Mouse (Mus musculus) bone marrow macrophage, adult 2 months (primary cell): ENCODE measurements around the gene B3galt1. TPM values are rescaled to one million over a fixed set of nuclear protein-coding genes. Genes with fewer than 3 reads are reported as not detected.

Source experiments
- H3K27ac ChIP-seq: 2 replicates; pipeline ENCODE4 v1.5.1; 2012; ENCODE audit warnings: low read depth, low read length; ENCODE audit not compliant: insufficient read depth
- H3K4me1 ChIP-seq: 2 replicates; pipeline ENCODE4 v1.6.1; 2012; ENCODE audit warnings: low read length; ENCODE audit not compliant: control insufficient read depth, insufficient read depth
- H3K4me3 ChIP-seq: 2 replicates; pipeline ENCODE4 v1.5.1; 2012; ENCODE audit warnings: mild to moderate bottlenecking, low read length, moderate library complexity; ENCODE audit not compliant: insufficient read depth
- CTCF ChIP-seq: IDR thresholded peaks from 2 replicates; pipeline ENCODE4 v1.5.1; 2012; ENCODE audit warnings: low read depth, mild to moderate bottlenecking, low read length, moderate library complexity
- POLR2A ChIP-seq: IDR thresholded peaks from 2 replicates; pipeline ENCODE4 v1.6.1; 2012; ENCODE audit warnings: mild to moderate bottlenecking, low read depth, low read length, borderline replicate concordance
- polyA plus RNA-seq: library from polyadenylated mRNA; stranded (reverse); fragments of >200 nt; gene quantifications from 2 replicates; pipeline ENCODE4 v1.2.4, GENCODE M21; 2012; ENCODE audit not compliant: missing spikeins, insufficient read depth, insufficient read length

Gene B3galt1
- polyA plus RNA-seq, 1 experiment, result not detected

DNA sequence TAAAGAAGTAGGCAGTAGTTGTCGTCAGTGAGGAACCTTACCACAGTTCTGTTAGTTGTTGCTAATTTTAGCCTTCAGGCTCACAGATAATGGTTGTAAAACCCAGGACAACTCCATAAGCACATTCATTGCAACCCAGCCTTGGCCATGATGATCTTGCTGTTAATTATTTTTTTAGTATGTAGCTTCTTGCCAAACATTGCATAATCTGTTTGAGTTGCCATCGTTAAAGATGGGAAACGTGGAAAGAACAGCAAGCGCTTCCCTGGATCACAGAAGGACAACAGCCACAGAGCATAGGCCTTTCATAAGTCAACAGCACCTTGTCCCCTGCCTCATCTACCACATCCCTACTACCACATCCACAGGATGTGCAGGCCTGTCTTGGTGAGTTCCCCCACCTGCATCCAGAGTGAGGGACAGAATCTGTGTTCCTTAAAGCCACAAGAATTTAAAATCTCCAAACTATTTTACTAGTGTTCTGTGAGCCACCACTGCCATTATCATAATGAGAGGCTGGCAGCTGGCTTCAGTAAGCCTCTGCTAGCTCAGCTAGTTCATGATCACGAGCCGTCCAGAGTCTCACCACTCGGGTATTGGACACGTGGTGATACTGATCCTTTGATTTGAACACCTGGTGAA is 337.1 kb downstream of the B3galt1 start:
- Histone ChIP-seq H3K4me3 (no peak overlapping the region), H3K4me1 (no peaks in the 10 kb centered on the region), H3K27ac (no peak overlapping the region)
- TF ChIP-seq POLR2A (no peak), CTCF (no peak)

DNA sequence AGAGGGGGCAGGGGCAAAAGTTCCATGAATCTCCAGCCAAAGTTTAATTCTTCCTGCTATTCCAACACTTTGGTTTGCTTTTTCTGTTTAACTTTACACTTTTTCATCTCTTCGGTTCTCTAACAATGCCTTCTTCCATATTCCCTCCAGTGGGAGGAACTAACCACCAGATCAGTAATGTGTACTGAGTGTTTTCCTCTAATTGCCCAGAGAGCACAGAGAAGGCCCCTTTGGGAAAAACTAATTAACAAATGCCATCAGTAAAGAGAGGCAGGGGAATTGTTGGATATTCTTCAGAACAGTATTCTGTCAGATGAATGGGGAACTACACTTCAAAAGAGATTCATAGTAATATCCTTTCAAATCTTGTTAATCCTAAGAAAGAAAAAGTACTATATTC is 338.1 kb downstream of the B3galt1 start:
- TF ChIP-seq POLR2A (no peak), CTCF (no peak)
- Histone ChIP-seq H3K4me1 (no peaks in the 10 kb centered on the region), H3K4me3 (no peak overlapping the region), H3K27ac (no peak overlapping the region)

DNA sequence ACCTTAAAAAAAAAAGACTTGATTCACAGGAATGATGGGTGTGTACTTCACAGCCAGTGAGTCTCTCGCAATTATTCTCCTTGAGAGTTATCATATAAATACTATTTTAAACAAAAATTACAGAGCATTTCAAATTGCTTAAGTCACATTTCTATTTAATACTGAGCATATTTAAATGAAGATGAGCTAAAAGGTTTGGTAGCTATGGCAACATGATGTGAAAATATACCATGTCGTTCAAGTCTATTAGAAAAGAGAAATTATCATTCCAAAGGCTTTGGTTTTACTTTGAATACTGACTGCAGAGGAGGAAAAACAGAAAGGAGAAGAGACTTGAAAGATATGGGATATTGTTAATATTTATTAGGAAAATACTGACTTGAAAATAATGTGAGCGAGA is 366.3 kb downstream of the B3galt1 start:
- Histone ChIP-seq H3K4me3 (no peak overlapping the region), H3K4me1 (no peaks in the 10 kb centered on the region), H3K27ac (no peak overlapping the region)
- TF ChIP-seq CTCF (no peak), POLR2A (no peak)

DNA sequence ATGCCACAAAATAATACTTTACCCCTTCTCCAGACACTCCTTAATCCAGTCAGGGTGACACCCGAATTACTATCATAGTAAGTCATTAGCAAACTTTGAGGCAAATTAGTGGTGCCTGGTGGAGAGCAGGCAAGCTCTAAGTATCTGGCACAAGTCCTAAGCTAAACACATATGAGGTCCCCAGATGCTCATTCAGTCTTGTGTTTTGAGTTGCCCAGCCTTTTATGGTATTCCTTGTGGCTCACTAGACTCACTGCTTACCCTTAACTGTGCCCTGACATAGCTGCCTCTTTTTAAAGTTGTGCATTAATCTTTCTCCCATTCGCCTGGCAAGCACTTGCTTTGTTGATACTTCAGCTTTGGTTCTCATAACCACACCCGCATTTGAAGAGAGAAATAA is 382.7 kb downstream of the B3galt1 start:
- no peaks in the 10 kb centered on the region for H3K4me1 ChIP-seq
- TF ChIP-seq POLR2A (no peak), CTCF (no peak)

DNA sequence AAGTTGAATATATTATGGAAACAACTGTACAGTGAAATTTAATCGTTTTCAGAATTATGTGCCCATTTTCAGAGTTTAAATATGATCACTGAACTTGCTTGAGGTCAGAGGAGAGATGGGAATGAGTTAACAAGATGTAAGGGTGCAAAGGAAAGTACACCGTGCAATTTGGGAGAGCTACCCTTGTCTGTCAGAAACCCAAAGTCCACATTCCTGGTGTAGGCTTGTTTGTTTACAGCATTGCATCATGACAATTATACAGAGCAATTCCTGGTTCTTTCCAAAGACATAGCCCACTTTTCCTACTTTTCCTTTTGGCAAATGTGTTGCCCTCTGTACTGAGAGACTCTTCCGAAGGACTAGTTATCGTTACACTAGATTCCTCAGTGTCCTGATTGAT is 390.5 kb downstream of the B3galt1 start:
- H3K4me1 ChIP-seq, result no peaks in the 10 kb centered on the region
- H3K27ac ChIP-seq, result no peak overlapping the region
- H3K4me3 ChIP-seq, result no peak overlapping the region
- TF ChIP-seq POLR2A, result no peak

More for the DNA sequence above, 382.7 kb downstream of the B3galt1 start:
- Histone ChIP-seq H3K4me3 (no peak overlapping the region), H3K27ac (no peak overlapping the region)

DNA sequence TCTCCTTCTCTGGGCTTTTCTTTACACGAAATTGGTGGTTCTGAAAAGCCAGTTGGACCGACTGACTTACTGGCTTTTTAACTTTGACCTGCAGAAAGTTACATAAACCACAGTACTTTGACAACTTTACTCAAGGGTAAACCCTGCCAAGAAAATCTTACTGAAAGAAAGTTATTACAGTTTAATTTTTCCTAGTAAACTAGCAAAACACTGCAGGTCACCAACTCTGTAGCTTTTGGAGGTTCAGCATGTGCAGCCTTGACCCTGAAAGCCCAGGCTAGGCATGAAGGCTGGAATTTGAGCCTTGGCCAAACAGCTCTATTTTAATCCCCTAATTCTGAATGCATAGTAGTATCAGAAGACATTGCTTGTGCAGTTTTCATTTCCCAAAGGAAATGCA is 391.9 kb downstream of the B3galt1 start:
- Histone ChIP-seq H3K27ac (no peak overlapping the region), H3K4me3 (no peak overlapping the region), H3K4me1 (no peaks in the 10 kb centered on the region)
- TF ChIP-seq CTCF (no peak), POLR2A (no peak)

DNA sequence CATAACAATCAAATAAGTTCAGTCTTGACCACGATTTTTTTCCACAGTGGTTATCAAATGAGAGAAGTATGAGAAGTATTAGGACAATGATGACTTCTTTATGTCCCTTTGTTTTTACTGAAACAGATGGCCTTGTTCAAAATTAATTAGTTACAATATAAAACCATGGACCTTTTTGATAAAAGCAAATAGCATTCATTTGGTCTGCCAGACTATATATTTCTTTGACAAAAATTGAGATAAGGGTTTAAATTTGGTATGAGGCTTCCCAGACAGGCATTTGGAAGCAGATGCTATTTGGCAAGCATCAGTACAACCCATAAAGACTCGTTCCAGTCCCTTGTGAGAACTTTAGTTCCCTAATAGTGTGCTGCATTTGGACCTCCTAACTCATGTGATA is 395.0 kb downstream of the B3galt1 start:
- Histone ChIP-seq H3K4me1 (no peaks in the 10 kb centered on the region), H3K27ac (no peak overlapping the region), H3K4me3 (no peak overlapping the region)
- TF ChIP-seq POLR2A, result no peak
- no peak for TF ChIP-seq CTCF

DNA sequence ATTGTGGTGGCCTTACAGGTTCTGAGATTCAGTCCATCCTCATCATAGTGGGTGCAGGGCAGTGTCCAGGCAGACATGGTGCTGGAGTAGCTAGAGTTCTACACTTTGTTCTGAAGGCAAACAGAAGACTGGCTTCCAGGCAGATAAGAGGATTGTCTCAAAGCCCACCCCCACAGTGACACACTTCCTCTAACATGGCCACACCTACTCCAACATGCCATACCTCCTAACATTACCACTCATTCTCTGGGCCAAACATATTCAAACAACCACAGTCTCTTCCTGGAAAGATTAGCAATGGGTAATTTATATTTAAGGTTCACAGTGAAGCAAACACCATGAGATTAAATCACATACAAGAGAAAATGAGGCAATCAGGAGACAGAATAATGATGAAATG is 403.1 kb downstream of the B3galt1 start:
- Histone ChIP-seq H3K4me3 (no peak overlapping the region), H3K4me1 (no peaks in the 10 kb centered on the region)
- TF ChIP-seq CTCF (no peak), POLR2A (no peak)

DNA sequence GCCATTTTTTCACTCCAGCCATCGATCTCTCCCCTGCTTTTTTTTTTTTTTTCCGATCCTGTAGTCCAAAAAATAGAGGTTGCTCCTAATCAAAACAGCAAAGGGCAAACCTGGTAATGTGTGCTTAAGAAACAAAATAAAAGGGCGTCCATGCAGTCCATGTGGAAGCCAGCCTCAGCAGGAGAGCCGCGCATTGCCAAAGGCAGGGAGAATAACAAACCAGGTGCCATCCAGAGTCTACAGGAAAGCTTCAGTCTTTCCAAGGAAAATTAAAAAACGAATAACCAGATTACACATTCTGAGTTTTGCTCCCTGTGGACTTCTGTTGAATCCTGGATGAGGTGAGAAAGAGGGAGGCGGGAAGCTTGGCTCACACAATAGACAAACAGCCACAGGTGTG is 405.4 kb downstream of the B3galt1 start:
- TF ChIP-seq CTCF, result no peak
- TF ChIP-seq POLR2A, result no peak
- Histone ChIP-seq H3K4me1 (no peaks in the 10 kb centered on the region), H3K27ac (no peak overlapping the region), H3K4me3 (no peak overlapping the region)

More for the DNA sequence above, 403.1 kb downstream of the B3galt1 start:
- H3K27ac ChIP-seq, result no peak overlapping the region

DNA sequence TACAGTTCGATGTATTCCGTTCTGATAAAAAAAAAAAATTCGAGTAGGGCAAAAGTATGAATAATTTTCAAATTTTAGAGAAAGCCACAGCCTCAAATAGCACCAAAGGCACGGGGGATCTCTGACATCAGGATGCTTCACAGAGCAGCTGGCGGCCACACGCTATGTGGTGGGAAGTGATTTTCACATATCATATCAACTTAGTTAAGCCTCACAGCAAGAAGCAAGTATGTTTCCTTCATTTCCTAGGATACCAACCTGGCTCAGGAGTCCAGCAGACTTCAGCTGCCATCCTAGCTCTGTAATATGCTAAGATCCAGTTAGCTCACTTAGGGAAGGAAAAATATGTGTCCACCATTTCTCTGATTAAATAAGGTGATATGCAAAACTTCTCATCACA is 405.9 kb downstream of the B3galt1 start:
- H3K4me3 ChIP-seq, result no peak overlapping the region
- H3K4me1 ChIP-seq, result no peaks in the 10 kb centered on the region
- no peak for TF ChIP-seq CTCF
- no peak for TF ChIP-seq POLR2A
- H3K27ac ChIP-seq, result no peak overlapping the region

DNA sequence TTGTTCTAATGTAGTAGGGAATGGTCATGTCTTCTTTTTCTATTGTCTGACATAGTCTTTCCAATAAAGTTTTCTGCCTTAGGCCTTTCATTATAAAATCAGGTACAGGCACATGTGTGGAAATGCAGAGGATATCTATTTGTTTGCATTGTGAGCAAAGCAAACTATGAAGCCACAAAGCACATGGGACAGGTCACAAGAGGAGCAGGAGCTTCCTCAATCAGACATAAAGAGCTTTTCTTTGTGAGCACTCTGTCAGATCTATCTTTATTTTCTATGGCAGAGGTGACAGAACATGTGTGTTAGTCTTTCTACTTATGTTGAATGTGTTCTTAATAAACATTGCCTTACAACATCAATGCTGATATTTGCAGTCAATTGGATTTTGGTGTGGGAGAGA is 410.1 kb downstream of the B3galt1 start:
- H3K4me3 ChIP-seq, result no peak overlapping the region
- H3K4me1 ChIP-seq, result no peaks in the 10 kb centered on the region
- TF ChIP-seq POLR2A (no peak), CTCF (no peak)
- H3K27ac ChIP-seq, result no peak overlapping the region
